Mouse (Mus musculus): Measurements from ENCODE around the gene Myo18a. TPM values are rescaled to one million over a fixed set of nuclear protein-coding genes. Genes with fewer than 3 reads are reported as not detected.
A peak's percentile ranks its signal among the peaks of the same experiment; 100 is the strongest.

The Myo18a gene
- polyA plus RNA-seq, 1 experiment from 2014 or later, result 35.1 TPM

GRCm38 (mm10) chr11:77860947-77861346 lies 97.9 kb downstream of the Myo18a start:
- H3K27me3 ChIP-seq (replicated peaks; ENCODE audit: control insufficient read depth, insufficient read depth, low read length), result no peaks in the 10 kb centered on the region
- no peak overlapping the region for H3K27ac ChIP-seq (ENCODE audit: low read depth, low read length)
- no peak overlapping the region for H3K4me2 ChIP-seq (ENCODE audit: low read length)
- peaks cover 30% of the 10 kb centered on the region for H3K4me1 ChIP-seq (ENCODE audit: control insufficient read depth, insufficient read depth, low read depth, low read length)
- H3K9me3 ChIP-seq (ENCODE audit: control insufficient read depth, low read length), result no peaks in the 10 kb centered on the region
- 54% methylated on average over 9 of the region's 9 CpGs for WGBS
- ATAC-seq, result no peak
- H3K4me3 ChIP-seq (ENCODE audit: low read length), result no peak overlapping the region
- no peak overlapping the region for H3K9ac ChIP-seq (ENCODE audit: low read depth, low read length)
- H3K36me3 ChIP-seq (ENCODE audit: control insufficient read depth, insufficient read depth, low read length), result peaks cover 13% of the 10 kb centered on the region; the same call in 1 of the 2 replicates

DNA sequence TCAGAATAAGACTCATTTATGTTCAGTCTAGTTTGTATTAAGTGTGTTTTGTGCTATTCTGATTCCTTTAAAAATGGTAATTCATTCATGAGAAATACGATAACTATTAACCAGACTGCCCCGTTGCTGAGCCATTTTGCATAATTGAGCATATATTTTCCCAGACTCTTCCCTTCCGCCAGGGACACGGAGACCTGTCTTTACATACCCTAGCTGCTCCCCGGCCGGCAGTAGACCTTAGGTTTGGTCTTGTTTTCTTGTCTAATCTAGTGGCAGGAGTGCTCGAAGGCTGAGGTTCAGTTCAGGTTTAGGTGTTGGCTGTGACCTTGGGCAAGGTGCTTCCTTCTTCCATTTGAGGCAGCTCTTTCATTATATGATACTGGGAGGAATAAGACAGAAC lies 99.8 kb downstream of the Myo18a start:
- Histone ChIP-seq H3K27me3 (replicated peaks; ENCODE audit: control insufficient read depth, insufficient read depth, low read length) (no peaks in the 10 kb centered on the region), H3K9ac (ENCODE audit: low read depth, low read length) (no peak overlapping the region), H3K4me2 (ENCODE audit: low read length) (no peak overlapping the region), H3K4me1 (ENCODE audit: control insufficient read depth, insufficient read depth, low read depth, low read length) (peaks cover 34% of the 10 kb centered on the region), H3K36me3 (ENCODE audit: control insufficient read depth, insufficient read depth, low read length) (peaks cover 10% of the 10 kb centered on the region; the same call in 1 of the 2 replicates), H3K9me3 (ENCODE audit: control insufficient read depth, low read length) (no peaks in the 10 kb centered on the region), H3K27ac (ENCODE audit: low read depth, low read length) (no peak overlapping the region), H3K4me3 (ENCODE audit: low read length) (no peak overlapping the region)
- ATAC-seq, result no peak
- 65% methylated on average over 7 of the region's 7 CpGs for WGBS

DNA sequence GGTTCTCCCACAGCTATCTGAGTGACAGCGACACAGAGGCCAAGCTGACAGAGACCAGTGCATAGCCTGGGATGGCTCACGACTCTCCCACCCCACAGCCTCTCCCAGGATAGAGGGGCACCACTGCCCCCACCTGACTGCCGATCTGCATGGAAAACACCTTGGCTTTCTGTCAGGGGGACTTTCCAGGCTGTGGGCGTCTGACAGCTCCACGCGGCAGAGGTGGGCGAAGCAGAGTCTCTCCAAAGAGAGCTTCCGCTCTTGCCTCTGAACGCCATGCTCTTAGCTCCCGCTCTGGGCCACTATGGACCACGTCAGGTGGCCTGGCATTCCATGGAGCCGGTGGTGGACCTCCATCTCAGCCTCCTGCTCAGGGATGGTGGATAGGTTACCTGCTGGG lies 101.7 kb downstream of the Myo18a start:
- 59% methylated on average over 12 of the region's 12 CpGs for WGBS
- Histone ChIP-seq H3K4me2 (ENCODE audit: low read length) (no peak overlapping the region), H3K9me3 (ENCODE audit: control insufficient read depth, low read length) (no peaks in the 10 kb centered on the region), H3K4me3 (ENCODE audit: low read length) (no peak overlapping the region), H3K9ac (ENCODE audit: low read depth, low read length) (no peak overlapping the region), H3K27me3 (replicated peaks; ENCODE audit: control insufficient read depth, insufficient read depth, low read length) (no peaks in the 10 kb centered on the region), H3K27ac (ENCODE audit: low read depth, low read length) (no peak overlapping the region), H3K4me1 (ENCODE audit: control insufficient read depth, insufficient read depth, low read depth, low read length) (peaks cover 26% of the 10 kb centered on the region), H3K36me3 (ENCODE audit: control insufficient read depth, insufficient read depth, low read length) (peaks cover 8% of the 10 kb centered on the region; the same call in 1 of the 2 replicates)
- no peak for ATAC-seq

DNA sequence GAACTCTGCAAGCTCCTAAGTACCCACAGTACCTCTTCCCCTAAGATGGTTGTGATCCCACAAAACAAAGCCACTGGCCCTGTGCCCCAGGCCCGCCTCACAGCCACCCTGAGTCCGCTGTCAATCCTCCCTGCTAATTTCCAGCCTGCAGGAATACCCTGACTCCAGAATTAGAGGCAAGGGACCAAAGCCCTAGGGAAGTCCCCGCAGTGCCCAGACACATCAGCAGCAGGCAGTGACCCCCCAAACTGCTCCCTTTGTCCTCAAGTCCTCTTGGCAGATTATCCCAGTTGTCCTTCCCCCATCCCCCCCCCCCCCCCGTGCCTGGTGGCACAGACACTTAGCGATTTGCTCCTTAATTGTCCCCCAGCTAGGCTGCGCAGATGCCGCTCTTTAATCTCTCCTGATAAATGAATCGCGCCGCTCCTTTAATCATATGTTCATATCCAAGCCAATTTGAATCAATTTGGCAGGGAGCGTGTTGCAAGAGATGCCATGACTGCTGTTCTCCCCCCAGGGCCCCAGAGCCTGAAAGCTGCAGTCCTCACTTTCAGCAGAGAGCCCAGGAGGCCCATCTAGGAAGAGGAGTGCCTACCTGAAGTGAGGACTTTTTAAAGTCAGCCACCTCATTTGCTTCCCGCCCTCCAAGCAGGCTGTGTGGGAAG lies 104.5 kb downstream of the Myo18a start:
- H3K36me3 ChIP-seq (ENCODE audit: control insufficient read depth, insufficient read depth, low read length), result no peaks in the 10 kb centered on the region
- H3K9ac ChIP-seq (ENCODE audit: low read depth, low read length), result no peak overlapping the region
- H3K9me3 ChIP-seq (ENCODE audit: control insufficient read depth, low read length), result no peaks in the 10 kb centered on the region
- no peaks in the 10 kb centered on the region for H3K27me3 ChIP-seq (replicated peaks; ENCODE audit: control insufficient read depth, insufficient read depth, low read length)
- 0 out of 2 replicates have a peak, but pooled peaks have one; percentile 21 for ATAC-seq
- 8% methylated on average over 11 of the region's 12 CpGs for WGBS
- H3K4me1 ChIP-seq (ENCODE audit: control insufficient read depth, insufficient read depth, low read depth, low read length), result peaks cover 37% of the 10 kb centered on the region
- no peak overlapping the region for H3K4me2 ChIP-seq (ENCODE audit: low read length)
- no peak overlapping the region for H3K4me3 ChIP-seq (ENCODE audit: low read length)
- peak overlapping the region; percentile 24; the same call in 1 of the 2 replicates for H3K27ac ChIP-seq (ENCODE audit: low read depth, low read length)

- H3K36me3 ChIP-seq (ENCODE audit: control insufficient read depth, insufficient read depth, low read length), result no peaks in the 10 kb centered on the region
- no peak overlapping the region for H3K9ac ChIP-seq (ENCODE audit: low read depth, low read length)
- peak; percentile 58 for ATAC-seq
- no peak overlapping the region for H3K4me2 ChIP-seq (ENCODE audit: low read length)
- H3K9me3 ChIP-seq (ENCODE audit: control insufficient read depth, low read length), result no peaks in the 10 kb centered on the region
- H3K27ac ChIP-seq (ENCODE audit: low read depth, low read length), result peak overlapping the region; percentile 44; the same call in 1 of the 2 replicates
- WGBS, result 14% methylated on average over 4 of the region's 4 CpGs
- no peak overlapping the region for H3K4me3 ChIP-seq (ENCODE audit: low read length)
- no peaks in the 10 kb centered on the region for H3K27me3 ChIP-seq (replicated peaks; ENCODE audit: control insufficient read depth, insufficient read depth, low read length)
- H3K4me1 ChIP-seq (ENCODE audit: control insufficient read depth, insufficient read depth, low read depth, low read length), result peaks cover 61% of the 10 kb centered on the region
Measured at GRCm38 (mm10) chr11:77871436-77871835, 108.4 kb downstream of the Myo18a start.

DNA sequence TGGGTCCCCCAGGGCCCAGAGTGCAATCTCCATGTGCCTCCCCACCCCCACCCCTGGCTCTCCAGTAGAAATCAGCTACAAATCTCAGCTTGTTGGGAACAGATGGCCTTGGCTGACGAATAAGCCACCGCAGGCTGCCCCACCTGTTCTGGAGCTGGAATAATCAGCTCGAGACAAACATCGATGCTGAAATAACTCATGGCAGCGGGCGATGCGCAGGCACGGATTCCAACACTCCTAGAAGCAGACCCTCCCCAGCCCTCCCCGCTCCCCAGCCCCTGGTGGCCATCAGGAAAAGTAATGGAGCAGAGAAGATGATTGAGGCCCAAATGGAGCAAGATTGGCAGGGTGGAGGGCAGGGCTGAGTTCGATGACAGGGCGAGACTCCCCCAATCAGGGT lies 109.2 kb downstream of the Myo18a start:
- 2% methylated on average over 11 of the region's 11 CpGs for WGBS
- Histone ChIP-seq H3K9ac (ENCODE audit: low read depth, low read length) (peak overlapping the region; percentile 24; the same call in 1 of the 2 replicates), H3K9me3 (ENCODE audit: control insufficient read depth, low read length) (no peaks in the 10 kb centered on the region), H3K27me3 (replicated peaks; ENCODE audit: control insufficient read depth, insufficient read depth, low read length) (no peaks in the 10 kb centered on the region), H3K4me2 (ENCODE audit: low read length) (peak overlapping the region; percentile 34; the same call in 1 of the 2 replicates), H3K27ac (ENCODE audit: low read depth, low read length) (peak overlapping the region; percentile 69), H3K4me3 (ENCODE audit: low read length) (no peak overlapping the region), H3K36me3 (ENCODE audit: control insufficient read depth, insufficient read depth, low read length) (no peaks in the 10 kb centered on the region), H3K4me1 (ENCODE audit: control insufficient read depth, insufficient read depth, low read depth, low read length) (peaks cover 63% of the 10 kb centered on the region)
- ATAC-seq, result peak; percentile 41

DNA sequence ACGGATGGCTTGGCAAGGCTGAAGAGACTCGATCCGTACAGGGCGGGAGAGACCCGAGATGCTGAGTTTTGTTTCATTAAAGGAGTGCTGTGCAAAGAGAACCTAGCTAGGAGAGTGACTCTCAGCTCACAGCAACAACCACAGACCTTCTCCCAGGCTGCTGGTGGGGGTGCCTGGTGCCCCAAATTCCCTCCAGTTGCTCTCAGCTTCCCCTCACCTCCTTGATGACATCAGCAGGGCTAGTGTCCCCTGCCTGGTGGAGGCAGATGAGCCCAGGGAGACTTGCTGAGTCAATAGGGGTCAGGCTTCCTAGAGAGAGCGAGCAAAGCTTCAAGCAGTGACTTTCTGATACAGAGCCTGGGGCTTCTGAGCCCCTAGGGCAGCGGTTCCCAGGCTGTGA lies 109.6 kb downstream of the Myo18a start:
- Histone ChIP-seq H3K4me2 (ENCODE audit: low read length) (peak overlapping the region; percentile 34; the same call in 1 of the 2 replicates), H3K4me1 (ENCODE audit: control insufficient read depth, insufficient read depth, low read depth, low read length) (peaks cover 59% of the 10 kb centered on the region), H3K9me3 (ENCODE audit: control insufficient read depth, low read length) (no peaks in the 10 kb centered on the region), H3K27me3 (replicated peaks; ENCODE audit: control insufficient read depth, insufficient read depth, low read length) (no peaks in the 10 kb centered on the region), H3K9ac (ENCODE audit: low read depth, low read length) (peak overlapping the region; percentile 24; the same call in 1 of the 2 replicates), H3K36me3 (ENCODE audit: control insufficient read depth, insufficient read depth, low read length) (no peaks in the 10 kb centered on the region), H3K4me3 (ENCODE audit: low read length) (no peak overlapping the region), H3K27ac (ENCODE audit: low read depth, low read length) (peak overlapping the region; percentile 69)
- ATAC-seq, result peak; percentile 44
- WGBS, result 10% methylated on average over 7 of the region's 7 CpGs

GRCm38 (mm10) chr11:77873116-77873515 lies 110.1 kb downstream of the Myo18a start:
- no peak for ATAC-seq
- no peaks in the 10 kb centered on the region for H3K9me3 ChIP-seq (ENCODE audit: control insufficient read depth, low read length)
- H3K4me1 ChIP-seq (ENCODE audit: control insufficient read depth, insufficient read depth, low read depth, low read length), result peaks cover 54% of the 10 kb centered on the region
- no peaks in the 10 kb centered on the region for H3K36me3 ChIP-seq (ENCODE audit: control insufficient read depth, insufficient read depth, low read length)
- peak overlapping the region; percentile 69; the same call in 1 of the 2 replicates for H3K27ac ChIP-seq (ENCODE audit: low read depth, low read length)
- H3K27me3 ChIP-seq (replicated peaks; ENCODE audit: control insufficient read depth, insufficient read depth, low read length), result no peaks in the 10 kb centered on the region
- WGBS, result 44% methylated on average over 3 of the region's 3 CpGs
- H3K9ac ChIP-seq (ENCODE audit: low read depth, low read length), result no peak overlapping the region
- no peak overlapping the region for H3K4me3 ChIP-seq (ENCODE audit: low read length)
- H3K4me2 ChIP-seq (ENCODE audit: low read length), result no peak overlapping the region

DNA sequence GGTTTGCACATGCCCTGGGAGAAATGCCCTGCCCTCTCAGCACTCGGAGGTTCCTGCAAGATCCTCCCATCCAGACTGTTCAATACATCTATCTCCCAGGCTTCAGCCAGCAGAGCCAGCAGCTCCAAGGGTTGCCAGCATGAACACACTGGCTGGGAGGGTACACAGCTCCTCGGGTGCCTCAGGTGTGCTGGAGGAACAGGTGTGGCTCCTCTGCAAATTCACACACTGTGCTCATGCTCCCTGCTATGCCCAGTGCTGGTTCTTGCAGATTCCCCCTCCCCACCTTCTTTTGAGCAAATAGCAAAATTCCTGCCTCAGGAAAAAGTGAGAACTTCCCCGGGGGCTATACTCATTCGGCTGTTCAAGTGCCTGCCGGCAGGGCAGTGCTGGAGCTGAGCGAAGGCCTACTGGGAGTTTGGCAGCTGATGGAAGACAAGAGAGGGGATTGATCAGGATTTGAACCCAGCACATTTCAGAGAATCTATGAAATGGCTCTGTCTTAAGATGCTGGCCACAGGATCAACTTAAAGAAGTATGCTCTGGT lies 111.7 kb downstream of the Myo18a start:
- H3K4me3 ChIP-seq (ENCODE audit: low read length), result no peak overlapping the region
- no peaks in the 10 kb centered on the region for H3K27me3 ChIP-seq (replicated peaks; ENCODE audit: control insufficient read depth, insufficient read depth, low read length)
- WGBS, result 41% methylated on average over 6 of the region's 6 CpGs
- ATAC-seq, result no peak
- H3K27ac ChIP-seq (ENCODE audit: low read depth, low read length), result no peak overlapping the region
- H3K4me2 ChIP-seq (ENCODE audit: low read length), result no peak overlapping the region
- H3K36me3 ChIP-seq (ENCODE audit: control insufficient read depth, insufficient read depth, low read length), result no peaks in the 10 kb centered on the region
- no peaks in the 10 kb centered on the region for H3K9me3 ChIP-seq (ENCODE audit: control insufficient read depth, low read length)
- H3K4me1 ChIP-seq (ENCODE audit: control insufficient read depth, insufficient read depth, low read depth, low read length), result peaks cover 49% of the 10 kb centered on the region
- peak overlapping the region; percentile 38; the same call in 1 of the 2 replicates for H3K9ac ChIP-seq (ENCODE audit: low read depth, low read length)
